Mouse (Mus musculus): Measurements from ENCODE around the gene Olfr293. TPM values are rescaled to one million over a fixed set of nuclear protein-coding genes. Genes with fewer than 3 reads are reported as not detected.

The Olfr293 gene
- polyA plus RNA-seq (2015; fragmentation: Nextera tagmentation; extraction: Ambion mirVana) = not detected in 2 replicates

- Histone ChIP-seq H3K4me1 (ENCODE audit: control insufficient read depth, insufficient read depth, low read length) (no peaks in the 10 kb centered on the region), H3K9ac (ENCODE audit: low read length) (no peak within 1 kb of the TSS), H3K36me3 (ENCODE audit: control insufficient read depth, insufficient read depth) (no peaks in the 10 kb centered on the region), H3K4me3 (ENCODE audit: low read length) (no peak within 1 kb of the TSS), H3K9me3 (replicated peaks; ENCODE audit: control insufficient read depth, low read length) (no peaks in the 10 kb centered on the region), H3K27ac (ENCODE audit: low read length) (no peak within 1 kb of the TSS), H3K27me3 (ENCODE audit: control insufficient read depth, insufficient read depth, low read length) (no peaks in the 10 kb centered on the region), H3K4me2 (ENCODE audit: low read depth, low read length) (no peak within 1 kb of the TSS)
- 85% methylated on average over 4 of the region's 4 CpGs for WGBS
- ATAC-seq (replicated peaks; ENCODE audit: extremely low read depth, insufficient read depth, low FRiP score) = no peak
Measured at GRCm38 (mm10) chr7:86648761-86649160, at the start of gene Olfr293. Gene Olfr293 (plus strand): TSS chr7:86649061.

- Histone ChIP-seq H3K4me2 (ENCODE audit: low read depth, low read length) (no peak within 1 kb of the TSS), H3K9ac (ENCODE audit: low read length) (no peak within 1 kb of the TSS), H3K27me3 (ENCODE audit: control insufficient read depth, insufficient read depth, low read length) (no peaks in the 10 kb centered on the region), H3K4me3 (ENCODE audit: low read length) (no peak within 1 kb of the TSS), H3K9me3 (replicated peaks; ENCODE audit: control insufficient read depth, low read length) (no peaks in the 10 kb centered on the region), H3K27ac (ENCODE audit: low read length) (no peak within 1 kb of the TSS), H3K4me1 (ENCODE audit: control insufficient read depth, insufficient read depth, low read length) (no peaks in the 10 kb centered on the region), H3K36me3 (ENCODE audit: control insufficient read depth, insufficient read depth) (no peaks in the 10 kb centered on the region)
- ATAC-seq (replicated peaks; ENCODE audit: extremely low read depth, insufficient read depth, low FRiP score) = no peak
- 51% methylated on average over 2 of the region's 2 CpGs for WGBS
Measured at GRCm38 (mm10) chr7:86616543-86616942, 32.3 kb upstream of the Olfr293 start, which contains the start of gene Olfr294. Gene Olfr294 (minus strand): TSS chr7:86616643.

GRCm38 (mm10) chr7:86688030-86688429 lies 39.2 kb downstream of the Olfr293 start, which contains the start of gene Olfr292:
Gene Olfr292 (plus strand): TSS chr7:86688330.
- no peak for ATAC-seq (replicated peaks; ENCODE audit: extremely low read depth, insufficient read depth, low FRiP score)
- Histone ChIP-seq H3K9me3 (replicated peaks; ENCODE audit: control insufficient read depth, low read length) (no peaks in the 10 kb centered on the region), H3K4me3 (ENCODE audit: low read length) (no peak within 1 kb of the TSS), H3K4me2 (ENCODE audit: low read depth, low read length) (no peak within 1 kb of the TSS), H3K27ac (ENCODE audit: low read length) (no peak within 1 kb of the TSS), H3K27me3 (ENCODE audit: control insufficient read depth, insufficient read depth, low read length) (no peaks in the 10 kb centered on the region), H3K9ac (ENCODE audit: low read length) (no peak within 1 kb of the TSS), H3K4me1 (ENCODE audit: control insufficient read depth, insufficient read depth, low read length) (no peaks in the 10 kb centered on the region), H3K36me3 (ENCODE audit: control insufficient read depth, insufficient read depth) (no peaks in the 10 kb centered on the region)

Other genes with a start within 250 kb of the Olfr293 start
- gene Olfr301, start 245.2 kb upstream of the Olfr293 start, polyA plus RNA-seq (2015; fragmentation: Nextera tagmentation; extraction: Ambion mirVana) = not detected in 2 replicates
- not detected in 2 replicates for gene Olfr299, start 189.1 kb upstream of the Olfr293 start, polyA plus RNA-seq (2015; fragmentation: Nextera tagmentation; extraction: Ambion mirVana)
- gene Olfr298, start 156.6 kb upstream of the Olfr293 start, polyA plus RNA-seq (2015; fragmentation: Nextera tagmentation; extraction: Ambion mirVana) = not detected in 2 replicates
- not detected in 2 replicates for gene Olfr297, start 129.1 kb upstream of the Olfr293 start, polyA plus RNA-seq (2015; fragmentation: Nextera tagmentation; extraction: Ambion mirVana)
- not detected in 2 replicates for gene Olfr295, start 65.2 kb upstream of the Olfr293 start, polyA plus RNA-seq (2015; fragmentation: Nextera tagmentation; extraction: Ambion mirVana)
- not detected in 2 replicates for gene Olfr294, start 32.4 kb upstream of the Olfr293 start, polyA plus RNA-seq (2015; fragmentation: Nextera tagmentation; extraction: Ambion mirVana)
- not detected in 2 replicates for gene Olfr292, start 39.3 kb downstream of the Olfr293 start, polyA plus RNA-seq (2015; fragmentation: Nextera tagmentation; extraction: Ambion mirVana)
- gene Folh1, start 126.9 kb downstream of the Olfr293 start, polyA plus RNA-seq (2015; fragmentation: Nextera tagmentation; extraction: Ambion mirVana) = 0.28 and 0.62 TPM in 2 replicates
- not detected in 2 replicates for gene Vmn2r77, start 146.0 kb downstream of the Olfr293 start, polyA plus RNA-seq (2015; fragmentation: Nextera tagmentation; extraction: Ambion mirVana)

Data from heart, embryonic 16.5 days (tissue).